29 mouse cellular contexts compared by ENCODE assay signal in genomic region chr9:88416752-88417151, GRCm38 (mm10). TPM values are rescaled to one million over a fixed set of nuclear protein-coding genes. Genes with fewer than 3 reads are reported as not detected.
"Had no signal": no experiment of that assay in that cellular context is flagged by ENCODE, and none has a peak within 500 bp of the region (broad histone marks: within the 10 kb centered on the region; RNA-seq: fewer than 3 reads in every experiment).

No protein-coding gene starts in this region.

- H3K27ac ChIP-seq: embryonic facial prominence, embryonic 10.5 days; embryonic facial prominence, embryonic 12.5 days; embryonic facial prominence, embryonic 13.5 days; embryonic facial prominence, embryonic 15.5 days; forebrain, embryonic 10.5 days; forebrain, embryonic 12.5 days; forebrain, embryonic 13.5 days; forebrain, embryonic 15.5 days; gastrocnemius, adult 2 months had no signal

- H3K4me1 ChIP-seq: embryonic facial prominence, embryonic 10.5 days; embryonic facial prominence, embryonic 12.5 days; embryonic facial prominence, embryonic 13.5 days; embryonic facial prominence, embryonic 15.5 days; forebrain, embryonic 10.5 days; forebrain, embryonic 12.5 days; forebrain, embryonic 13.5 days; forebrain, embryonic 15.5 days had no signal

- H3K27me3 ChIP-seq: embryonic facial prominence, embryonic 12.5 days; embryonic facial prominence, embryonic 13.5 days; embryonic facial prominence, embryonic 15.5 days; forebrain, embryonic 12.5 days; forebrain, embryonic 13.5 days; forebrain, embryonic 15.5 days had no signal

- H3K9ac ChIP-seq: embryonic facial prominence, embryonic 12.5 days; embryonic facial prominence, embryonic 13.5 days; embryonic facial prominence, embryonic 15.5 days; forebrain, embryonic 12.5 days; forebrain, embryonic 13.5 days; forebrain, embryonic 15.5 days; forebrain, postnatal 0 days had no signal

- ATAC-seq: forebrain, embryonic 13.5 days; forebrain, embryonic 14.5 days; forebrain, embryonic 15.5 days; forebrain, embryonic 16.5 days; forebrain, postnatal 0 days had no signal

- DNase-seq: cerebellum, adult 18-20 months; cerebellum, adult 2 months; cerebellum, adult 8-10 months; cerebellum, adult 9-10 months; cerebellum, adult 9-11 months; cerebellum, postnatal 14 days; cerebellum, postnatal 25 days; cerebellum, postnatal 36 days; embryo, embryonic 11 days; forebrain, postnatal 0 days; gastrocnemius, adult 2 months; gastrocnemius, postnatal 10 days; gastrocnemius, postnatal 14 days; gastrocnemius, postnatal 25 days; gastrocnemius, postnatal 36 days; heart, adult 11 months had no signal

- H3K4me2 ChIP-seq: embryonic facial prominence, embryonic 12.5 days; embryonic facial prominence, embryonic 13.5 days; embryonic facial prominence, embryonic 15.5 days; forebrain, embryonic 12.5 days; forebrain, embryonic 13.5 days; forebrain, embryonic 15.5 days had no signal

- H3K4me3 ChIP-seq: embryonic facial prominence, embryonic 10.5 days; embryonic facial prominence, embryonic 12.5 days; embryonic facial prominence, embryonic 13.5 days; embryonic facial prominence, embryonic 15.5 days; erythroblast, embryonic 14.5 days; forebrain, embryonic 10.5 days; forebrain, embryonic 12.5 days; forebrain, embryonic 13.5 days; forebrain, embryonic 15.5 days; gastrocnemius, adult 2 months had no signal

- H3K9me3 ChIP-seq: embryonic facial prominence, embryonic 10.5 days; embryonic facial prominence, embryonic 12.5 days; embryonic facial prominence, embryonic 13.5 days; embryonic facial prominence, embryonic 15.5 days; forebrain, embryonic 10.5 days; forebrain, embryonic 12.5 days; forebrain, embryonic 13.5 days; forebrain, embryonic 15.5 days had no signal

RNA-seq across cellular contexts. Expression of gene Gm20537, which starts 39.7 kb away (rescaled TPM):
- polyA plus RNA-seq: embryonic facial prominence, embryonic 11.5 days; erythroblast, embryonic 14.5 days; forebrain, postnatal 0 days; gonadal fat pad, adult 2 months had no signal
